Mouse (Mus musculus) left cerebral cortex, adult 2 months (tissue): ENCODE results near the gene Enho. TPM values are rescaled to one million over a fixed set of nuclear protein-coding genes. Genes with fewer than 3 reads are reported as not detected.
"Not testable (repeated sequence)": the region's sequence is repeated elsewhere in the genome, so short reads cannot be mapped to it uniquely, and the experiment has no call there.

Experiments used
- DNase-seq, 2 experiments: peaks; one replicate each; pipeline ENCODE4 v3.0.0; 2021 to 2022; ENCODE audit warnings: low spot score in 2 of 2, mixed read lengths in 1 of 2; ENCODE audit errors: extremely low spot score in 1 of 2
- H3K27ac ChIP-seq: fragments of 200-600 bp; 2 replicates; pipeline ENCODE4 v1.8.1; 2022
- H3K4me3 ChIP-seq: fragments of 200-600 bp; 2 replicates; pipeline ENCODE4 v1.8.1; 2022
- CTCF ChIP-seq: fragments of 200-600 bp; IDR thresholded peaks from 2 replicates; pipeline ENCODE4 v1.8.1; 2022; ENCODE audit warnings: antibody characterized with exemption, mild to moderate bottlenecking, moderate library complexity
- intact Hi-C: fragments of 180-260 bp; cut with DNase I; formaldehyde crosslinking; loops from one replicate; pipeline ENCODE4 v1.15.1; 2025
- long read RNA-seq, 2 experiments: library from polyadenylated mRNA; stranded (forward); transcript quantifications; one replicate each; pipeline ENCODE4 v2.0.0; 2021; ENCODE audit warnings: borderline mapping rate in 2 of 2
- total RNA-seq, 2 experiments: library from RNA; stranded (reverse); gene quantifications; 2 replicates each; pipeline ENCODE4 v1.2.3; 2021

Enho gene
- total RNA-seq: 10 to 100 TPM; 58.0 to 63.3 TPM
- long read RNA-seq, experiment 1, transcript Enho-201 (2 exons, 1,269 nt): major isoform, 50 of 52 reads
- long read RNA-seq, experiment 1, partial matches to known transcripts: 0 of 52 reads
- long read RNA-seq, experiment 1, other reads (novel, unspliced or antisense): 2 of 52 reads
- long read RNA-seq, experiment 2, transcript Enho-201 (2 exons, 1,269 nt): major isoform, 40 of 43 reads
- long read RNA-seq, experiment 2, partial matches to known transcripts: 0 of 43 reads
- long read RNA-seq, experiment 2, other reads (novel, unspliced or antisense): 3 of 43 reads

GRCm38 (mm10) chr4:41639913-41640507 lies at the start of gene Enho:
TSS of gene Enho (minus strand) at chr4:41640324.
- peak within 1 kb of the TSS; percentile 83 for H3K27ac ChIP-seq
- no peak for TF ChIP-seq CTCF
- DNase-seq: peak; percentile 95 to 98
- H3K4me3 ChIP-seq: peak within 1 kb of the TSS; percentile 74
- intact Hi-C loops: no loop called here

GRCm38 (mm10) chr4:41688562-41688961 lies 48.4 kb upstream of the Enho start:
- intact Hi-C loops, H3K27ac ChIP-seq, DNase-seq, H3K4me3 ChIP-seq: not testable (repeated sequence)

GRCm38 (mm10) chr4:41685882-41686492 lies 45.9 kb upstream of the Enho start:
- DNase-seq, H3K4me3 ChIP-seq, H3K27ac ChIP-seq, intact Hi-C loops: not testable (repeated sequence)

GRCm38 (mm10) chr4:41684931-41685453 lies 44.9 kb upstream of the Enho start:
- intact Hi-C loops, H3K27ac ChIP-seq, H3K4me3 ChIP-seq, DNase-seq: not testable (repeated sequence)

- intact Hi-C loops, H3K4me3 ChIP-seq, DNase-seq, H3K27ac ChIP-seq: not testable (repeated sequence)
Observed at GRCm38 (mm10) chr4:41684131-41684930, 44.2 kb upstream of the Enho start.

GRCm38 (mm10) chr4:41683303-41683702 lies 43.2 kb upstream of the Enho start:
- intact Hi-C loops, H3K4me3 ChIP-seq, DNase-seq, H3K27ac ChIP-seq: not testable (repeated sequence)

GRCm38 (mm10) chr4:41682789-41683188 lies 42.7 kb upstream of the Enho start:
- TF ChIP-seq CTCF: no peak
- intact Hi-C loops: no loop called here
- peak overlapping the region; percentile 5; the same call in 1 of the 2 replicates for H3K27ac ChIP-seq
- no peak for DNase-seq
- no peak overlapping the region for H3K4me3 ChIP-seq

GRCm38 (mm10) chr4:41681947-41682346 lies 41.8 kb upstream of the Enho start:
- Histone ChIP-seq H3K27ac (no peak overlapping the region), H3K4me3 (no peak overlapping the region)
- intact Hi-C loops: no loop called here
- TF ChIP-seq CTCF: no peak
- no peak for DNase-seq

GRCm38 (mm10) chr4:41681176-41681575 lies 41.1 kb upstream of the Enho start:
- no peak overlapping the region for H3K4me3 ChIP-seq
- intact Hi-C loops: no loop called here
- TF ChIP-seq CTCF: no peak
- DNase-seq: no peak
- no peak overlapping the region for H3K27ac ChIP-seq

GRCm38 (mm10) chr4:41679291-41679690 lies 39.2 kb upstream of the Enho start:
- no peak for DNase-seq
- Histone ChIP-seq H3K27ac (no peak overlapping the region), H3K4me3 (no peak overlapping the region)
- intact Hi-C loops: no loop called here
- TF ChIP-seq CTCF: no peak

GRCm38 (mm10) chr4:41678863-41679262 lies 38.7 kb upstream of the Enho start:
- intact Hi-C loops: no loop called here
- DNase-seq: no peak
- Histone ChIP-seq H3K4me3 (no peak overlapping the region), H3K27ac (no peak overlapping the region)
- no peak for TF ChIP-seq CTCF
